Mouse (Mus musculus): ENCODE results near the gene BC030500.

- no peak for TF ChIP-seq POLR2A (IDR thresholded peaks at IDR 0.05; ENCODE audit: borderline replicate concordance, extremely low read depth, insufficient read depth, insufficient read length, poor library complexity, severe bottlenecking)
- TF ChIP-seq CTCF (IDR thresholded peaks at IDR 0.05; ENCODE audit: borderline replicate concordance, extremely low read depth, insufficient read depth, insufficient read length), result no peak
These were observed 32.2 kb downstream of the BC030500 start for GRCm38 (mm10) chr8:58943773-58944172.
